Mouse (Mus musculus) cerebral cortex, adult 2 months (tissue): ENCODE data around the gene Olfr73.

Experiments
- WGBS: fragments of 180-500 bp; shearing (Covaris S2); methylation state at CpG from one replicate; pipeline ENCODE4 v1.1.7; 2018; 5-methylcytosine and 5-hydroxymethylcytosine counted together

The Olfr73 gene

DNA sequence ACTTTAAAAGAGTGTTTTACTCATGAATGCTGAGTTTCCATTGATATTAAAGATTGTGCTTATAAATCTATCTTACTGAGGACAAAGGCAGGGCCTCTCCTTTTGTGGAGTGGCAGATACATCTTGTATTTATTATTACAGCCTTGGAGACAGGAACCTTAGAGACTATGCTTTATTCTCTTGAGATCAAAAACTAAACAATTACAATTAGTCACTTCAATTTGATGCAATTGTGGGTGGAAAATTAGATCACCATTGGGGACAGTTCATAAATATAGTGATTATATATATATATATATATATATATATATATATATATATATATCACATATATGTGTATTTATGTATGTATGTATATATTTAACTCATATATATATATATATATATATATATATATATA is at the start of gene Olfr73:
Gene Olfr73 (minus strand): TSS at position 101 of the 400 bp plus-strand sequence.

GRCm38 (mm10) chr2:88071730-88072129 is 34.2 kb upstream of the Olfr73 start, which contains the start of gene Olfr1163:
Gene Olfr1163 (minus strand): TSS chr2:88071830.

GRCm38 (mm10) chr2:88063587-88063986 is 26.1 kb upstream of the Olfr73 start:
- WGBS = 83% methylated on average over 2 of the region's 2 CpGs

DNA sequence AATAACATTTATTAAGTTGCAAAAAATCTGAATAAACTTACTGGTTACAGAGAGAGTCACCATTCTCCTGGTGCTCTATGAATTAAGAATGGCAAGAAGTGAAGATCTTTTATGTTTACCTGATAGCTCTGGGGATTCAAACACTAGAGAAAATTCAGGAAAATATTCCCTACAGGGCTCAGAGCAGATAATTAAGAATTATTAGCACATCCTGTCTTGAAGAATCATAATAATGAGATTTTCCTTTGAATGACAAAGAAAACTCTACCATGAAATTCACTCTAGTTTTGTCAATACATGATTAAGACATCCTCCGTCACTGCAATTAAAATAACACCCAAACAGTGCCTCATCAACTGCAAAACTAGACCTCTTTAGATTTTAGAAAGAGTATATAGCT is 13.5 kb upstream of the Olfr73 start, which contains the start of gene Olfr1162:
Gene Olfr1162 (minus strand): TSS at position 101 of the 400 bp plus-strand sequence.
- WGBS = 89% methylated on average over 1 of the region's 1 CpGs

DNA sequence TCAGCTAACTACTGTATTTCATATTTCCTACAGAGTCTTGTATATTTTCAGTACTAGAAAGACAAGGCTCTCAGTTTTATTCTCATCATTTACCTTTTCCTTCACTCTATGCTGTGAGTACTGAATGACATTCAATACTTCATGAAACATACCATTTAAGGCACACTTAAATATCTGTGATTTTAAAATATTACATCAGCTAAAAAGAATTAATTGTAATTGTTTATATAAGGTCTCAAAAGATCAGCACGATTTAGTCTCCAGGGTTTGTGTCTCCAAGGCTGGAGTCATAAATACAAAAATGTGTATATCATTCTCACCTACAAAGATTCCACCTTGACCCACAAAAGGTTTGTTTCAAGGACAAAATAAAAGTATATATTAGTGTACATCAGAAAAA is 15.0 kb downstream of the Olfr73 start, which contains the start of gene Olfr1161:
Gene Olfr1161 (plus strand): TSS at position 301 of the 400 bp plus-strand sequence.
- WGBS = 81% methylated on average over 1 of the region's 1 CpGs

GRCm38 (mm10) chr2:88007515-88008318 is 29.8 kb downstream of the Olfr73 start, which contains the start of gene Olfr1160:
Gene Olfr1160 (minus strand): TSS chr2:88008268.

GRCm38 (mm10) chr2:87989813-87990212 is 47.7 kb downstream of the Olfr73 start, which contains the start of gene Olfr1158:
Gene Olfr1158 (plus strand): TSS chr2:87990113.

